14 mouse cellular contexts compared by ENCODE assay signal in the genomic region with DNA sequence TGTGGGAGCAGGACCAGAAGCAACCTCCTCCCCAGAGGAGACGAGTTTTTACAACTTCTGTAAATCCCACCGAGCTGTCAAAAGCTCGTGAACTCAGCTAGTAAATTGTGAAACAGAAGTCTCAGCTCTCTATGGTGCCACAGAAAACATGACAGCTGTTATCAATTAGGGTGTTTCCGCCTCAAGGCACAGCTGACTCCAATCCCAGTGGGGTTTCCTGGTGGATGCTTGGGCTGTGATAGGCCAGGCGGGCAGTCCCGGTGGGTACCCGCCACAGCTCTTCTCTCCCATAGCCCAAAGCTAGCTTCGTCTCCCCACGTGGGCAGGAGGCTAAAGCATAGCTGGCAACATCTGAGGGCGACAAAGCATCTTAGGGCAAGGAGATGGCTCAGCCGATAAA. TPM values are rescaled to one million over a fixed set of nuclear protein-coding genes. Genes with fewer than 3 reads are reported as not detected.
DNase-seq lines count a peak whose midpoint lies in the region; ATAC-seq lines count a peak whose summit lies in the region.
"Had no signal": no experiment of that assay in that cellular context is flagged by ENCODE, and none has a peak within 500 bp of the region (broad histone marks: within the 10 kb centered on the region; RNA-seq: fewer than 3 reads in every experiment).

No protein-coding gene starts in this region.

- H3K4me2 ChIP-seq in hindbrain, embryonic 16.5 days (ENCODE audit: low read length), result no peak overlapping the region
- no peak overlapping the region for H3K4me2 ChIP-seq in liver, embryonic 12.5 days
- H3K4me2 ChIP-seq: heart, embryonic 15.5 days; midbrain, embryonic 12.5 days had no signal

- H3K27ac ChIP-seq in hindbrain, embryonic 10.5 days, result no peak overlapping the region
- no peak overlapping the region for H3K27ac ChIP-seq in hindbrain, embryonic 16.5 days (ENCODE audit: low read depth, low read length)
- no peak overlapping the region for H3K27ac ChIP-seq in limb, embryonic 10.5 days
- H3K27ac ChIP-seq in liver, embryonic 12.5 days, result no peak overlapping the region
- H3K27ac ChIP-seq: gastrocnemius, adult 2 months; heart, embryonic 15.5 days; liver, embryonic 14.5 days; midbrain, embryonic 12.5 days had no signal

- H3K36me3 ChIP-seq in hindbrain, embryonic 10.5 days, result no peaks in the 10 kb centered on the region
- H3K36me3 ChIP-seq in hindbrain, embryonic 16.5 days (ENCODE audit: control insufficient read depth, insufficient read depth, low read length), result no peaks in the 10 kb centered on the region
- no peaks in the 10 kb centered on the region for H3K36me3 ChIP-seq in limb, embryonic 10.5 days
- H3K36me3 ChIP-seq in liver, embryonic 12.5 days, result no peaks in the 10 kb centered on the region
- H3K36me3 ChIP-seq: heart, embryonic 15.5 days; midbrain, embryonic 12.5 days had no signal

- H3K4me3 ChIP-seq in hindbrain, embryonic 10.5 days, result no peak overlapping the region
- no peak overlapping the region for H3K4me3 ChIP-seq in hindbrain, embryonic 16.5 days (ENCODE audit: low read length)
- H3K4me3 ChIP-seq in limb, embryonic 10.5 days, result no peak overlapping the region; the same call in 1 of the 2 replicates
- H3K4me3 ChIP-seq in liver, embryonic 12.5 days, result no peak overlapping the region
- H3K4me3 ChIP-seq: gastrocnemius, adult 2 months; heart, embryonic 15.5 days; midbrain, embryonic 12.5 days had no signal

- peak; percentile 37 for DNase-seq in hindbrain, embryonic 10.5 days (ENCODE audit: low spot score)
- DNase-seq in urinary bladder, adult 2 months (ENCODE audit: low spot score), result peak; percentile 8
- DNase-seq in urinary bladder, postnatal 10 days (ENCODE audit: low spot score), result no peak
- peak; percentile 82 for DNase-seq in limb, embryonic 10.5 days (ENCODE audit: low spot score)
- DNase-seq in cerebellum, adult 8-10 months, result no peak
- no peak for DNase-seq in ovary, adult 18-20 months (ENCODE audit: low spot score)
- DNase-seq: gastrocnemius, adult 2 months; kidney, adult 11 months had no signal

- 45% methylated on average over 11 of the region's 11 CpGs for WGBS in hindbrain, embryonic 10.5 days
- WGBS in hindbrain, embryonic 16.5 days, result 36% methylated on average over 11 of the region's 11 CpGs
- 23% methylated on average over 11 of the region's 11 CpGs for WGBS in limb, embryonic 10.5 days
- 48% methylated on average over 11 of the region's 11 CpGs for WGBS in liver, embryonic 12.5 days (ENCODE audit: insufficient replicate concordance)

- no peak for ATAC-seq in hindbrain, embryonic 16.5 days
- ATAC-seq in liver, embryonic 12.5 days, result no peak
- ATAC-seq: CD4-positive, CD25-positive, alpha-beta regulatory T cell, adult 4 months had no signal

- H3K4me1 ChIP-seq in hindbrain, embryonic 10.5 days (replicated peaks), result peaks cover 13% of the 10 kb centered on the region
- no peaks in the 10 kb centered on the region; the same call in 1 of the 2 replicates for H3K4me1 ChIP-seq in hindbrain, embryonic 16.5 days (ENCODE audit: control insufficient read depth, insufficient read depth, low read depth, low read length)
- H3K4me1 ChIP-seq in limb, embryonic 10.5 days, result peaks cover 19% of the 10 kb centered on the region
- no peaks in the 10 kb centered on the region for H3K4me1 ChIP-seq in liver, embryonic 12.5 days
- H3K4me1 ChIP-seq: heart, embryonic 15.5 days; midbrain, embryonic 12.5 days had no signal

- H3K9me3 ChIP-seq in hindbrain, embryonic 10.5 days, result 0 out of 2 replicates have a peak, but pooled peaks cover 5% of the 10 kb centered on the region
- 0 out of 2 replicates have a peak, but pooled peaks cover 2% of the 10 kb centered on the region for H3K9me3 ChIP-seq in hindbrain, embryonic 16.5 days (ENCODE audit: control insufficient read depth, low read length)
- H3K9me3 ChIP-seq in limb, embryonic 10.5 days (replicated peaks), result no peaks in the 10 kb centered on the region
- no peaks in the 10 kb centered on the region for H3K9me3 ChIP-seq in liver, embryonic 12.5 days (replicated peaks)
- H3K9me3 ChIP-seq: heart, embryonic 15.5 days; midbrain, embryonic 12.5 days had no signal

- H3K9ac ChIP-seq in hindbrain, embryonic 16.5 days (ENCODE audit: low read depth, low read length), result no peak overlapping the region
- H3K9ac ChIP-seq in liver, embryonic 12.5 days, result no peak overlapping the region
- H3K9ac ChIP-seq: heart, embryonic 15.5 days; liver, embryonic 14.5 days; midbrain, embryonic 12.5 days had no signal

- H3K27me3 ChIP-seq in hindbrain, embryonic 10.5 days (ENCODE audit: insufficient read depth, poor library complexity, severe bottlenecking), result peaks cover 4% of the 10 kb centered on the region; the same call in 1 of the 2 replicates
- no peaks in the 10 kb centered on the region for H3K27me3 ChIP-seq in hindbrain, embryonic 16.5 days (replicated peaks; ENCODE audit: control insufficient read depth, insufficient read depth, low read length)
- H3K27me3 ChIP-seq in limb, embryonic 10.5 days (ENCODE audit: low read depth, poor library complexity, severe bottlenecking), result peaks cover 82% of the 10 kb centered on the region
- no peaks in the 10 kb centered on the region for H3K27me3 ChIP-seq in liver, embryonic 12.5 days (replicated peaks)
- H3K27me3 ChIP-seq: midbrain, embryonic 12.5 days had no signal

RNA-seq across cellular contexts. Expression of a gene that starts 19.8 kb away (rescaled TPM):
- 0.59 and 0.73 TPM in 2 replicates for polyA plus RNA-seq in hindbrain, embryonic 10.5 days (2016; fragmentation: Nextera tagmentation; extraction: Ambion mirVana)
- 1.8 and 2.2 TPM in 2 replicates for polyA plus RNA-seq in hindbrain, embryonic 16.5 days (2015; fragmentation: Nextera tagmentation; extraction: Ambion mirVana)
- 0.57 and 0.85 TPM in 2 replicates for polyA plus RNA-seq in urinary bladder, adult 2 months (2012; rRNA removed)
- polyA plus RNA-seq in limb, embryonic 10.5 days (2016; fragmentation: Nextera tagmentation; extraction: Ambion mirVana), result 0.58 and 0.74 TPM in 2 replicates
- polyA plus RNA-seq in liver, embryonic 12.5 days (2016; fragmentation: Nextera tagmentation; extraction: Ambion mirVana), result 0.13 and 0.41 TPM in 2 replicates
- polyA plus RNA-seq: CD4-positive, CD25-positive, alpha-beta regulatory T cell, adult 4 months; heart, embryonic 15.5 days had no signal

Comparison
In these comparisons a context has a peak if more than half of its experiments do, and no peak if none do; other contexts are left out.
1. DNase-seq: peak in hindbrain, embryonic 10.5 days (single experiment), urinary bladder, adult 2 months (single experiment) and limb, embryonic 10.5 days (single experiment); none in urinary bladder, postnatal 10 days (single experiment), cerebellum, adult 8-10 months (single experiment) and ovary, adult 18-20 months (single experiment).